Mouse (Mus musculus) myocyte (in vitro differentiated cells): ENCODE measurements around the gene Arhgap23. TPM values are rescaled to one million over a fixed set of nuclear protein-coding genes. Genes with fewer than 3 reads are reported as not detected.

Experiments used
- H3K27me3 ChIP-seq: one replicate; pipeline ENCODE4 v1.6.1; 2011; ENCODE audit not compliant: control insufficient read depth, insufficient read depth, insufficient read length
- H3K36me3 ChIP-seq: one replicate; pipeline ENCODE4 v1.6.1; 2011; ENCODE audit not compliant: control insufficient read depth, insufficient read depth
- H3K4me2 ChIP-seq: one replicate; pipeline ENCODE4 v1.6.1; 2011; ENCODE audit warnings: low read depth, control low read depth
- H3K4me3 ChIP-seq: one replicate; pipeline ENCODE4 v1.5.1; 2011; ENCODE audit warnings: mild to moderate bottlenecking, control low read depth, moderate library complexity
- H3K79me2 ChIP-seq: one replicate; pipeline ENCODE4 v1.6.1; 2011; ENCODE audit not compliant: control insufficient read depth, insufficient read depth
- H3ac ChIP-seq: one replicate; pipeline ENCODE4 v1.6.1; 2011; ENCODE audit not compliant: control insufficient read depth, insufficient read length
- CEBPB ChIP-seq: IDR thresholded peaks from 2 replicates; pipeline ENCODE4 v1.6.1; 2011; ENCODE audit warnings: mild to moderate bottlenecking, moderate library complexity; ENCODE audit not compliant: poor library complexity, insufficient read depth, severe bottlenecking
- E2F4 ChIP-seq: IDR thresholded peaks from one replicate; pipeline ENCODE4 v1.6.1; 2011; ENCODE audit warnings: mild to moderate bottlenecking, control low read depth, moderate library complexity; ENCODE audit not compliant: insufficient read depth
- MAX ChIP-seq: IDR thresholded peaks from one replicate; pipeline ENCODE4 v1.6.1; 2011; ENCODE audit warnings: low read depth, mild to moderate bottlenecking, control low read depth
- MYOD1 ChIP-seq, 3 experiments: IDR thresholded peaks; one replicate each; pipeline ENCODE4 v1.6.1; 2011; ENCODE audit warnings: control low read depth in 2 of 3, low read depth in 2 of 3, mild to moderate bottlenecking in 2 of 3, moderate library complexity in 1 of 3; ENCODE audit not compliant: insufficient read length in 2 of 3, control insufficient read depth in 1 of 3
- MYOG ChIP-seq, 3 experiments: IDR thresholded peaks; one replicate each; pipeline ENCODE4 v1.6.1; 2011; ENCODE audit warnings: control low read depth in 2 of 3, low read depth in 2 of 3, mild to moderate bottlenecking in 2 of 3; ENCODE audit not compliant: insufficient read length in 2 of 3, control insufficient read depth in 1 of 3, insufficient read depth in 1 of 3
- POLR2A ChIP-seq: IDR thresholded peaks from one replicate; pipeline ENCODE4 v1.6.1; 2011; ENCODE audit warnings: low read depth, mild to moderate bottlenecking, control low read depth, moderate library complexity; ENCODE audit not compliant: insufficient read length
- POLR2AphosphoS2 ChIP-seq: IDR thresholded peaks from one replicate; pipeline ENCODE4 v1.6.1; 2011; ENCODE audit warnings: low read depth, control low read depth; ENCODE audit not compliant: insufficient read length
- REST ChIP-seq: IDR thresholded peaks from one replicate; pipeline ENCODE4 v1.6.1; 2011; ENCODE audit warnings: mild to moderate bottlenecking, control low read depth, moderate library complexity; ENCODE audit not compliant: insufficient read depth, insufficient read length
- SRF ChIP-seq: IDR thresholded peaks from one replicate; pipeline ENCODE4 v1.6.1; 2011; ENCODE audit warnings: low read depth; ENCODE audit not compliant: control insufficient read depth, insufficient read length
- TCF12 ChIP-seq: IDR thresholded peaks from one replicate; pipeline ENCODE4 v1.6.1; 2011; ENCODE audit warnings: mild to moderate bottlenecking, control low read depth; ENCODE audit not compliant: poor library complexity, insufficient read depth, severe bottlenecking
- TCF3 ChIP-seq: IDR thresholded peaks from one replicate; pipeline ENCODE4 v1.6.1; 2011; ENCODE audit warnings: low read depth, control low read depth; ENCODE audit not compliant: insufficient read length
- USF1 ChIP-seq: IDR thresholded peaks from one replicate; pipeline ENCODE4 v1.6.1; 2011; ENCODE audit warnings: low read depth, mild to moderate bottlenecking, control low read depth, moderate library complexity
- polyA plus RNA-seq: library from polyadenylated mRNA; unstranded; fragments of >200 nt; fragmentation: generic; extraction: Trizol; gene quantifications from one replicate; pipeline ENCODE4 v1.2.1, GENCODE M21; 2012; ENCODE audit warnings: missing spikeins

The Arhgap23 gene
- polyA plus RNA-seq, 1 experiment, result 41.9 TPM

DNA sequence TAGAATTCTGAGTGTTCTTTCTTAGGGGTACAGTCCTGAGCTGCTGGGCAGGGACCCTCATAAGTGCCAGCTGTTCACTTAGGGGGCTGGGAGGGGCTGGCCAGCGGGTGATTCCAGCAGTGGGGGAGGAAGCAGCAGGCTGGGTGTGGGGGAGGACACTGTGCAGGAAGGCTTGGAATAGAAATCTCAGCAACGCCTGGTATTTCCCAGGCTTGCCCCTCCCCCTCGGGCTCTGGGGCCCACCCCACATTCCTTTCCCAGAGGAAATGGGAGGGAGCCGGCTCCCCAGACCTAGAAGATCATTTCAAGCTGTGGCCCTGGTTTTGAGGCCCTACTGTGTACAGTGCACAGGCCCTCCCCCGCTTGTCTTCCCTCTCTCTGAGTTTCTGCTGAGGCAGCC lies 22.4 kb downstream of the Arhgap23 start:
- Histone ChIP-seq H3K27me3 (no peaks in the 10 kb centered on the region), H3K36me3 (no peaks in the 10 kb centered on the region), H3ac (no peak overlapping the region), H3K4me2 (peak overlapping the region; percentile 56), H3K4me3 (no peak overlapping the region), H3K79me2 (peaks cover 59% of the 10 kb centered on the region)
- TF ChIP-seq CEBPB (no peak), MYOD1 (IDR thresholded peaks at IDR 0.05; ENCODE audit: control insufficient read depth in 1 of 3, insufficient read length in 2 of 3, low read depth in 2 of 3) (peak in 2 of 3 experiments; percentile 29 to 79), MYOG (IDR thresholded peaks at IDR 0.05; ENCODE audit: control insufficient read depth in 1 of 3, insufficient read depth in 1 of 3, insufficient read length in 2 of 3, low read depth in 2 of 3) (peak in 1 of 3 experiments; percentile 85), USF1 (no peak), MAX (no peak)

DNA sequence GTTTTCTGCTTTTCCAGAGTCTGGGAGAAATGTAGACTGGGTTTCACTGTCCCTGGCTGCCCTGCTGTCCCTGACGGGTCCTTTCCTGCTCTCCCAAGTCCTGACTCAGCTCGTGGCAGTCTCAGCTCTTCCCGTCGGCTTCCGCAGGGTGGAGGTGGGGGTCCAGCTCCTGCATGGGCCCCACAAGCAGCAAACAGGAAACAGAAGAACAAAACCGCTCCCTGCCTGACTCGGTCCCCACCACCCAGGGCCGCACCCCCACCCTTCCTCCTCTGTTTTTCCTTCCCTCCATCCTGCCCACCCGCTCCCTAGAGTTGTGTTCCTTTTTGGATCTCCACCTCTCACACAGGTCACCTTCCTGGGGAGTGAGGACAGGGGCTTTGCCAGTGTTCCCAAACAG lies 23.5 kb downstream of the Arhgap23 start:
- peaks cover 61% of the 10 kb centered on the region for H3K79me2 ChIP-seq
- H3K27me3 ChIP-seq, result no peaks in the 10 kb centered on the region
- no peak overlapping the region for H3ac ChIP-seq
- H3K36me3 ChIP-seq, result no peaks in the 10 kb centered on the region
- no peak overlapping the region for H3K4me2 ChIP-seq
- peak overlapping the region; percentile 29 for H3K4me3 ChIP-seq
- TF ChIP-seq POLR2A, result no peak
- no peak for TF ChIP-seq TCF3
- no peak for TF ChIP-seq SRF
- TF ChIP-seq TCF12, result no peak
- no peak for TF ChIP-seq MAX
- TF ChIP-seq USF1, result no peak
- no peak for TF ChIP-seq REST
- no peak for TF ChIP-seq E2F4
- no peak for TF ChIP-seq MYOG (IDR thresholded peaks at IDR 0.05; ENCODE audit: control insufficient read depth in 1 of 3, insufficient read depth in 1 of 3, insufficient read length in 2 of 3, low read depth in 2 of 3)
- TF ChIP-seq CEBPB, result no peak
- TF ChIP-seq MYOD1 (IDR thresholded peaks at IDR 0.05; ENCODE audit: control insufficient read depth in 1 of 3, insufficient read length in 2 of 3, low read depth in 2 of 3), result no peak

DNA sequence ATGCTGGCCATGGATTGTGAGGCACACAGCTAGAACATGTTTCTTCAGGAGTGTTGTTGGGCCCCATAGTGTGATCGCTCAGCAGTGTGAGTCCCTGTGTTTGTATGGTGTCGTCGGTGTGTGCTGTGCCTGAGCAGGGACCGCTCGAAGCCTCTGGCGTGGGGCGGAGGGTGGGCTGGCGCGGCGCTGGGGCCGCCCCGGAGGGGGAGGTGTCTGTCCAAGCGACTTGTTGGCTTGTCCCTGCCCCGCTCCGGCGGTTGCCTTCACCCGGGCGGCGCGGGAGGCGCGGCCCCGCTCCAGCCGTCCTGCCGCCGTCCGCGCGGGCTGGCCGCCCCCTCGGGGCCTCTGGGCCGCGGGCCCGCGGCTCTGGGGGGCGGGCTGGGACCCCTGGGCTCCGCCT lies 24.6 kb downstream of the Arhgap23 start:
- Histone ChIP-seq H3K79me2 (peaks cover 67% of the 10 kb centered on the region), H3K4me3 (peak overlapping the region; percentile 29), H3ac (peak overlapping the region; percentile 58), H3K36me3 (no peaks in the 10 kb centered on the region), H3K27me3 (no peaks in the 10 kb centered on the region), H3K4me2 (peak overlapping the region; percentile 75)
- no peak for TF ChIP-seq TCF3
- TF ChIP-seq MYOD1 (IDR thresholded peaks at IDR 0.05; ENCODE audit: control insufficient read depth in 1 of 3, insufficient read length in 2 of 3, low read depth in 2 of 3), result no peak
- no peak for TF ChIP-seq TCF12
- TF ChIP-seq MAX, result no peak
- peak; percentile 19 for TF ChIP-seq POLR2AphosphoS2
- no peak for TF ChIP-seq USF1
- no peak for TF ChIP-seq MYOG (IDR thresholded peaks at IDR 0.05; ENCODE audit: control insufficient read depth in 1 of 3, insufficient read depth in 1 of 3, insufficient read length in 2 of 3, low read depth in 2 of 3)
- peak; percentile 51 for TF ChIP-seq POLR2A
- no peak for TF ChIP-seq CEBPB
- TF ChIP-seq E2F4, result no peak
- no peak for TF ChIP-seq SRF
- TF ChIP-seq REST, result no peak

DNA sequence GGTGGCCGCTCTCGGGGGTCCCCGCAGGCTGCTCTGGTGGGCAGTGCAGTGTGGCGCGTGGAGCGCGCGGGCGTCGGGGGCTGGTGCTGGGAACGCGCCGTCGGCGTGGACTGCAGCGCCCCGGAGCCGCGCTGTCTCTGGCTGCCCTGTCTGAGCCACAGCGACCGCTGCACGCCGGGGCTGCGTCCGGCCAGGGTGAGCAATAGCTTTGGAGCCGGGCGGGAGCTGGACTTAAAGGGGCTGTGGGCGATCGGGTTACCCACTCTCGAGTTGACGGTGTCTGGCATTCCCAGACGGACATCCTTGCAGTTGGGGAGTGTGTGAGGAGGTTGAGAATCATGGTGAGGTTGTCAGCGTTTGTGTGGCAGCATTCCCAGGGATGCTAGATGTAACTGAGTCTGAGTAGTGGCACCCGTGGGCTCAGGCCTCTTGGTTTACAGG lies 25.1 kb downstream of the Arhgap23 start:
- H3K79me2 ChIP-seq, result peaks cover 62% of the 10 kb centered on the region
- H3K4me2 ChIP-seq, result peak overlapping the region; percentile 75
- H3ac ChIP-seq, result peak overlapping the region; percentile 58
- peak in 1 of 3 experiments; percentile 26 for TF ChIP-seq MYOD1 (IDR thresholded peaks at IDR 0.05; ENCODE audit: control insufficient read depth in 1 of 3, insufficient read length in 2 of 3, low read depth in 2 of 3)
- TF ChIP-seq CEBPB, result no peak
- TF ChIP-seq SRF, result no peak
- TF ChIP-seq MAX, result no peak
- TF ChIP-seq POLR2AphosphoS2, result no peak
- TF ChIP-seq MYOG (IDR thresholded peaks at IDR 0.05; ENCODE audit: control insufficient read depth in 1 of 3, insufficient read depth in 1 of 3, insufficient read length in 2 of 3, low read depth in 2 of 3), result peak in 2 of 3 experiments; percentile 28 to 41
- TF ChIP-seq POLR2A, result no peak
- no peak for TF ChIP-seq USF1
- no peaks in the 10 kb centered on the region for H3K36me3 ChIP-seq
- H3K4me3 ChIP-seq, result peak overlapping the region; percentile 29
- H3K27me3 ChIP-seq, result no peaks in the 10 kb centered on the region
